ENCODE assay signal across 22 mouse cellular contexts in genomic region chr5:96219512-96219911, GRCm38 (mm10). TPM values are rescaled to one million over a fixed set of nuclear protein-coding genes. Genes with fewer than 3 reads are reported as not detected.
DNase-seq lines count a peak whose midpoint lies in the region; ATAC-seq lines count a peak whose summit lies in the region.
"Had no signal": no experiment of that assay in that cellular context is flagged by ENCODE, and none has a peak within 500 bp of the region (broad histone marks: within the 10 kb centered on the region; RNA-seq: fewer than 3 reads in every experiment).

No protein-coding gene starts in this region.

- peaks cover 2% of the 10 kb centered on the region for H3K36me3 ChIP-seq in hindbrain, embryonic 16.5 days (ENCODE audit: control insufficient read depth, insufficient read depth, low read length)

- no peak overlapping the region for H3K27ac ChIP-seq in hindbrain, embryonic 16.5 days (ENCODE audit: low read depth, low read length)
- H3K27ac ChIP-seq: embryonic facial prominence, embryonic 13.5 days; forebrain, embryonic 13.5 days; heart, adult 2 months; hindbrain, embryonic 12.5 days; hindbrain, postnatal 0 days had no signal

- no peak overlapping the region for H3K9ac ChIP-seq in hindbrain, embryonic 16.5 days (ENCODE audit: low read depth, low read length)
- H3K9ac ChIP-seq: embryonic facial prominence, embryonic 13.5 days; forebrain, embryonic 13.5 days; forebrain, postnatal 0 days; heart, embryonic 12.5 days; hindbrain, embryonic 12.5 days had no signal

- H3K27me3 ChIP-seq in hindbrain, embryonic 16.5 days (replicated peaks; ENCODE audit: control insufficient read depth, insufficient read depth, low read length): no peaks in the 10 kb centered on the region
- H3K27me3 ChIP-seq: embryonic facial prominence, embryonic 13.5 days; forebrain, embryonic 13.5 days; heart, embryonic 12.5 days; hindbrain, embryonic 12.5 days had no signal

- 77% methylated on average over 4 of the region's 4 CpGs for WGBS in hindbrain, embryonic 16.5 days

- peak; percentile 68 for ATAC-seq in inflammation-experienced regulatory T-cells, adult 6 months
- no peak for ATAC-seq in hindbrain, embryonic 16.5 days
- ATAC-seq: forebrain, embryonic 13.5 days; forebrain, postnatal 0 days; hindbrain, postnatal 0 days; intestine, embryonic 16.5 days had no signal

- H3K4me2 ChIP-seq in hindbrain, embryonic 16.5 days (ENCODE audit: low read length): no peak overlapping the region
- H3K4me2 ChIP-seq: embryonic facial prominence, embryonic 13.5 days; forebrain, embryonic 13.5 days; heart, embryonic 12.5 days; hindbrain, embryonic 12.5 days had no signal

- 0 out of 2 replicates have a peak, but pooled peaks cover 2% of the 10 kb centered on the region for H3K4me1 ChIP-seq in hindbrain, embryonic 16.5 days (ENCODE audit: control insufficient read depth, insufficient read depth, low read depth, low read length)
- H3K4me1 ChIP-seq: forebrain, embryonic 13.5 days; hindbrain, embryonic 12.5 days had no signal

- no peak overlapping the region for H3K4me3 ChIP-seq in hindbrain, embryonic 16.5 days (ENCODE audit: low read length)
- H3K4me3 ChIP-seq: embryonic facial prominence, embryonic 13.5 days; forebrain, embryonic 13.5 days; heart, adult 2 months; heart, embryonic 12.5 days; hindbrain, embryonic 12.5 days had no signal

- peak; percentile 92 for DNase-seq in A20 (ENCODE audit: low read depth, low spot score)
- peak; percentile 55 for DNase-seq in CD4-positive, CD25-positive, alpha-beta regulatory T cell, adult 2 months (ENCODE audit: low read depth, low spot score)
- peak; percentile 12 for DNase-seq in MN1 (ENCODE audit: low spot score)
- DNase-seq in adrenal gland, adult 8-10 months: no peak
- DNase-seq in retina, postnatal 1 day: no peak
- DNase-seq: adrenal gland, adult 2 months; adrenal gland, postnatal 36 days; cerebellum, adult 11 months; cerebellum, adult 8-10 months; cerebellum, postnatal 14 days; forebrain, postnatal 0 days; gastrocnemius, postnatal 14 days; heart, adult 2 months; kidney, adult 9 months had no signal

- H3K9me3 ChIP-seq in hindbrain, embryonic 16.5 days (ENCODE audit: control insufficient read depth, low read length): no peaks in the 10 kb centered on the region
- H3K9me3 ChIP-seq: embryonic facial prominence, embryonic 13.5 days; forebrain, embryonic 13.5 days; heart, embryonic 12.5 days; hindbrain, embryonic 12.5 days had no signal

RNA-seq across cellular contexts. Expression of gene Mrpl1, which starts 10.2 kb away (rescaled TPM):
- polyA plus RNA-seq in inflammation-experienced regulatory T-cells, adult 6 months (2017; shearing (Covaris generic)): 10 to 100 TPM; 21.8 to 24.4 (median 23.1) TPM
- 10 to 100 TPM; 16.3 to 22.2 (median 22.1) TPM for total RNA-seq in adrenal gland, adult 8-10 months (2022)
- 14.2 and 16.3 TPM in 2 replicates for polyA plus RNA-seq in hindbrain, embryonic 16.5 days (2015; fragmentation: Nextera tagmentation; extraction: Ambion mirVana)

RNA-seq across cellular contexts. Expression of gene Cnot6l, which starts 55.5 kb away (rescaled TPM):
- 10 to 100 TPM; 72.0 to 92.4 (median 79.4) TPM for polyA plus RNA-seq in inflammation-experienced regulatory T-cells, adult 6 months (2017; shearing (Covaris generic))
- 10 to 100 TPM; 65.1 to 82.6 (median 74.7) TPM for total RNA-seq in adrenal gland, adult 8-10 months (2022)
- polyA plus RNA-seq in hindbrain, embryonic 16.5 days (2015; fragmentation: Nextera tagmentation; extraction: Ambion mirVana): 11.8 and 12.4 TPM in 2 replicates

Comparison
In these comparisons a context has a peak if more than half of its experiments do, and no peak if none do; other contexts are left out.
1. DNase-seq: peak in A20 (single experiment), CD4-positive, CD25-positive, alpha-beta regulatory T cell, adult 2 months (single experiment) and MN1 (single experiment); none in adrenal gland, adult 8-10 months (single experiment) and retina, postnatal 1 day (single experiment).